Mouse (Mus musculus) lung, embryonic 16.5 days (tissue): ENCODE measurements around the gene Golim4. TPM values are rescaled to one million over a fixed set of nuclear protein-coding genes. Genes with fewer than 3 reads are reported as not detected.

ENCODE experiments used
- ATAC-seq: fragments of 200-750 bp; cut with Nextera tagmentation; 2 replicates; pipeline ENCODE4 v1.8.0; 2017; ENCODE audit warnings: low read depth, mild to moderate bottlenecking, moderate library complexity
- H3K27ac ChIP-seq: fragments of 300-500 bp; sonication (generic); 2 replicates; pipeline ENCODE4 v1.5.1; 2014; ENCODE audit warnings: mild to moderate bottlenecking, control low read depth, low read length
- H3K27me3 ChIP-seq: fragments of 300-500 bp; sonication (generic); 2 replicates; pipeline ENCODE4 v1.6.1; 2014; ENCODE audit warnings: low read depth, low read length, mixed read lengths; ENCODE audit not compliant: control insufficient read depth, insufficient read depth
- H3K36me3 ChIP-seq: fragments of 300-500 bp; sonication (generic); 2 replicates; pipeline ENCODE4 v1.6.1; 2014; ENCODE audit warnings: low read length; ENCODE audit not compliant: control insufficient read depth, insufficient read depth
- H3K4me1 ChIP-seq: fragments of 300-500 bp; sonication (generic); replicated peaks from 2 replicates; pipeline ENCODE4 v1.6.1; 2014; ENCODE audit warnings: low read length, mixed read lengths; ENCODE audit not compliant: control insufficient read depth, insufficient read depth
- H3K4me2 ChIP-seq: fragments of 300-500 bp; sonication (generic); 2 replicates; pipeline ENCODE4 v1.6.1; 2014; ENCODE audit warnings: low read depth, low read length, control low read depth
- H3K4me3 ChIP-seq: fragments of 300-500 bp; sonication (generic); 2 replicates; pipeline ENCODE4 v1.5.1; 2014; ENCODE audit warnings: mild to moderate bottlenecking, low read length, control low read depth
- H3K9ac ChIP-seq: fragments of 300-500 bp; sonication (generic); 2 replicates; pipeline ENCODE4 v1.6.1; 2014; ENCODE audit warnings: low read length, control low read depth
- H3K9me3 ChIP-seq: fragments of 300-500 bp; sonication (generic); 2 replicates; pipeline ENCODE4 v1.6.1; 2016; ENCODE audit warnings: low read length; ENCODE audit not compliant: control insufficient read depth
- WGBS: fragments of 180-500 bp; shearing (Covaris S2); extraction: QIAGEN DNeasy Blood & Tissue Kit; methylation state at CpG from one replicate; pipeline ENCODE4 v1.1.7; 2014; 5-methylcytosine and 5-hydroxymethylcytosine counted together
- polyA plus RNA-seq: library from polyadenylated mRNA; unstranded; fragments of >200 nt; fragmentation: Nextera tagmentation; extraction: Ambion mirVana; gene quantifications from 2 replicates; pipeline ENCODE4 v1.2.1, GENCODE M21; 2015

Golim4 gene
- polyA plus RNA-seq, 1 experiment from 2014 or later = 51.9 TPM

DNA sequence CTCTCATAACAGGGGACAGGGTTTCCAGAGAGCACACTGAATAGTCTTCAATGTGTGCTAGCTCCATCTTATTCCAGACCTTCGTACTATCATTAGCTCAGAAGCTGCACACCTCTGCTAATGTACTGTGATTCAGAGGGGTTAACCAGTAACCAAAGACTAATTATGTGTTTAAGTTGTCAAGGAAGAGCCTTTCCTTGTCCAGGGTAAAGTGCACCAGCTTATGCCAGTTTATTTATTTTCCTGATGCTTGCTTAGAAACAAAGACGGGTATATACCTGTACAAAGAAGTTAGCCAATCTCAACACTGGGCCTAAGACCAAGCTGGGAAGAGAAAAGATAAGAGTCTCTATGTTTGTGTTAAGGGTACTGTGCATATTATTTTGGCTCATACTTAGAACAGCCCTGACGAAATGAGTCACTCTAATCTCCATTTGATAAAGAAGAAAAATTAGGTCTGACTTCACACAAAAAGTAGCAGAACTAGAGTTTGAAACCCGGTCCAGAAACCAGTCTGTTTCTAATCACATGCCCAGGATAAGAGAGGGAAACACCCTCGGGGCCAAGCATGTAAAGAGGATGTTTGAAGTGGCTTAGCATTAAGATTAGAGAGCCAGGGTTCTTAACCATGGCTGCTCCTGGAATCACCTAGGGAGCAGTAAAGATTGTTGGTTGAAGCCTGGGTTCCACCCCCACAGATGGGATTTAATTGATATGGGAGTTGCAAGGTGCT is 4.3 kb downstream of the Golim4 start:
- H3K4me3 ChIP-seq = no peak overlapping the region
- H3K27ac ChIP-seq = no peak overlapping the region
- no peak overlapping the region for H3K9ac ChIP-seq
- no peaks in the 10 kb centered on the region for H3K9me3 ChIP-seq
- no peaks in the 10 kb centered on the region for H3K36me3 ChIP-seq
- peaks cover 22% of the 10 kb centered on the region for H3K4me1 ChIP-seq
- no peak overlapping the region for H3K4me2 ChIP-seq
- 34% methylated on average over 5 of the region's 5 CpGs for WGBS
- H3K27me3 ChIP-seq = no peaks in the 10 kb centered on the region
- ATAC-seq = no peak

- Histone ChIP-seq H3K27me3 (no peaks in the 10 kb centered on the region), H3K27ac (no peak overlapping the region), H3K4me3 (no peak overlapping the region), H3K36me3 (peaks cover 5% of the 10 kb centered on the region; the same call in 1 of the 2 replicates), H3K4me1 (peaks cover 22% of the 10 kb centered on the region), H3K9ac (no peak overlapping the region), H3K4me2 (no peak overlapping the region), H3K9me3 (no peaks in the 10 kb centered on the region)
- no peak for ATAC-seq
- 72% methylated on average over 6 of the region's 6 CpGs for WGBS
Observed at GRCm38 (mm10) chr3:75950897-75951296, 5.9 kb downstream of the Golim4 start.

DNA sequence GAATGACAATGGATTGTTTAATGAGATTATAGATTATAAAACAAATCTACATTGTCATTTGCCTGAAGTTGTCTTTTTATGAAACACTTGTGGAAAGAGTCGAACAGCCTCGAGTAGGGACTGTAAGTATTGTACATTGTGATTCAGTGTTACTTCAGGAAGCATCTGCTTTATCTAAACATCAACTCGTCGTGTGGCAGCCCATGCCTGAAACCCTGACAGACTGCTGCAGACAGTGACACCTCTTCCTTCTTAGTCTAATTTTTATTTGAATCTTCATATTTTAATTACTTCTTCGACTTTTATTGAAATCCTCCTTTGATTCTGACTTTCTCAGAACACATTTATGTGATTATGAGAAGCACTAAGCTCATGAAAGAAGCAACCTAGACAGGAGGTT is 7.4 kb downstream of the Golim4 start:
- H3K4me2 ChIP-seq = no peak overlapping the region
- no peaks in the 10 kb centered on the region for H3K9me3 ChIP-seq
- no peak overlapping the region for H3K9ac ChIP-seq
- no peak for ATAC-seq
- no peaks in the 10 kb centered on the region for H3K27me3 ChIP-seq
- 46% methylated on average over 5 of the region's 5 CpGs for WGBS
- peaks cover 5% of the 10 kb centered on the region; the same call in 1 of the 2 replicates for H3K36me3 ChIP-seq
- no peak overlapping the region for H3K4me3 ChIP-seq
- peaks cover 21% of the 10 kb centered on the region for H3K4me1 ChIP-seq
- H3K27ac ChIP-seq = no peak overlapping the region

- no peak overlapping the region for H3K9ac ChIP-seq
Observed at GRCm38 (mm10) chr3:75948541-75949095, 8.1 kb downstream of the Golim4 start.

DNA sequence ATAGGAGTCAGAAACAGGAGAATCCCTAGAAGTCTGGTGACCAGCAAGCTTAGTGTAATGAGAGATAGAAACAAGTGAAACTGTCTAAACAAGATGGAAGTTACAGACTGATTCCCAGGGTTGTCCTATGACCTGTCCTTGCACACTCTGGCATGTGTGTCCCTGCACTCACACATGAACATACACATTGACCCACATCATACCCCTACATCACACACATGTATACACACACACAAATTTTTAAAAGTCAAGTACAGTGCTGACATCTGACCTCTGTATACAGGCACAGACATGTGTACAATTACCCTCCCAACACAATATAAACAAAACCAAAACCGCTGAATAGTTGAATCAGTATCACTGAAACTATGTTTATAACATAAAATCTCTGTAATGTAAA is 8.7 kb downstream of the Golim4 start:
- WGBS = 52% methylated on average over 1 of the region's 1 CpGs
- Histone ChIP-seq H3K9ac (no peak overlapping the region), H3K27me3 (no peaks in the 10 kb centered on the region), H3K36me3 (peaks cover 5% of the 10 kb centered on the region; the same call in 1 of the 2 replicates), H3K4me2 (no peak overlapping the region), H3K9me3 (no peaks in the 10 kb centered on the region), H3K4me1 (peaks cover 11% of the 10 kb centered on the region), H3K27ac (no peak overlapping the region), H3K4me3 (no peak overlapping the region)
- ATAC-seq = peak; percentile 60

More at GRCm38 (mm10) chr3:75948541-75949095, 8.1 kb downstream of the Golim4 start:
- no peak overlapping the region for H3K4me3 ChIP-seq
- no peak overlapping the region for H3K27ac ChIP-seq
- H3K27me3 ChIP-seq = no peaks in the 10 kb centered on the region
- H3K4me2 ChIP-seq = no peak overlapping the region
- WGBS = 80% methylated on average over 2 of the region's 2 CpGs
- H3K9me3 ChIP-seq = no peaks in the 10 kb centered on the region
- H3K4me1 ChIP-seq = peaks cover 15% of the 10 kb centered on the region; the same call in 1 of the 2 replicates
- no peak for ATAC-seq
- H3K36me3 ChIP-seq = peaks cover 5% of the 10 kb centered on the region; the same call in 1 of the 2 replicates

- Histone ChIP-seq H3K9ac (no peak overlapping the region), H3K27ac (no peak overlapping the region; the same call in 1 of the 2 replicates), H3K27me3 (no peaks in the 10 kb centered on the region), H3K4me2 (no peak overlapping the region), H3K4me1 (peaks cover 13% of the 10 kb centered on the region), H3K9me3 (no peaks in the 10 kb centered on the region), H3K4me3 (no peak overlapping the region), H3K36me3 (peaks cover 5% of the 10 kb centered on the region; the same call in 1 of the 2 replicates)
- 36% methylated on average over 12 of the region's 12 CpGs for WGBS
- peak; percentile 65 for ATAC-seq
Observed at GRCm38 (mm10) chr3:75942303-75943060, 14.3 kb downstream of the Golim4 start.

DNA sequence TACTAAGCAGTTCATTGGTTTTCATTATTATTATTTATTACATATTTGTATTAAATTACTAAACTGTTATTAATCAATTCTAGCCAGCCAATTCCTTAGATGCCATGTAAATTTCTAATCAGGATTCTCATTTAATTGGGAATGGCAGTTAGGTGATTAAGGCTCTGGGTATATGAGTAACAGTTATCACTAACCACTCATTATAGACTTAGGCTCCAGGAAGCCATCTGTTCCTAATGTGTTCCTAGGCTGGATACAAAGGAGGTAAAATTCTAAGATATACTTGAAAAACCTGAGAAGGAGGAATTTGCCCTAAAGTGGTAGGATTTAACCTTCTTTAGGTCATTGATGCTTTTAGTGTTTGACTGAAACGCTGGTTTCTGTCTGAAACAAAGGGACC is 14.9 kb downstream of the Golim4 start:
- no peak overlapping the region for H3K4me3 ChIP-seq
- ATAC-seq = no peak
- no peak overlapping the region for H3K27ac ChIP-seq
- H3K4me2 ChIP-seq = no peak overlapping the region
- WGBS = 35% methylated on average over 1 of the region's 1 CpGs
- H3K9ac ChIP-seq = no peak overlapping the region
- no peaks in the 10 kb centered on the region for H3K27me3 ChIP-seq
- peaks cover 13% of the 10 kb centered on the region for H3K4me1 ChIP-seq
- H3K9me3 ChIP-seq = no peaks in the 10 kb centered on the region
- peaks cover 2% of the 10 kb centered on the region; the same call in 1 of the 2 replicates for H3K36me3 ChIP-seq

- 81% methylated on average over 2 of the region's 2 CpGs for WGBS
- Histone ChIP-seq H3K27ac (no peak overlapping the region), H3K9ac (no peak overlapping the region), H3K27me3 (no peaks in the 10 kb centered on the region), H3K4me3 (no peak overlapping the region), H3K36me3 (no peaks in the 10 kb centered on the region), H3K9me3 (peaks cover 5% of the 10 kb centered on the region; the same call in 1 of the 2 replicates), H3K4me1 (no peaks in the 10 kb centered on the region), H3K4me2 (no peak overlapping the region)
- no peak for ATAC-seq
Observed at GRCm38 (mm10) chr3:75936152-75936551, 20.6 kb downstream of the Golim4 start.

DNA sequence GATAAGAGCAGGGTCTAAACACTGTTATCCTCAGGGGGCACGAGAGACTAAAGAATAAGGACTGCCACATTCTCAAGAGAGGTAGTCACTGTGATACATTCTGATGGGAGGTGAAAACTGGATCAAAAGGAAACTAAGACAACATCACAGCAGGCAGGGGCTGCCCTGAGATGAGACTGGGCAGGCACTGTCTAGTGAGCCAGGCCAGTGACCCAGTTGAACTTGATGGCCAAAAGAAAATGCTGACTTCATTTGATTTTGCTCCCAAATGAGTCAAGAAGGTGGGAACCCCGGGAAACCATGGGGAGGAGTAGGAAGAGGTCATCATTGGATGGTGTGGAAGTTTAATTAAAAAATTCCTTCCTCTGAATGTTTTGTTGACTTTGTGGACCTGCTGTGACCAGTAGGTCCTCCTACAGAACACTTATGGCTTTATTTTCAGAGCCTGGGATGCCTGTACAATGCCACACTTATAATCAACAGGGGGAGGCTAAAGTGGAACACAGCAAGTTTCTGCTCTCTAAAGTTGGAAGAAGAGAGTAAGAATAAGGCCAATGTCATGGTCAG is 26.0 kb downstream of the Golim4 start:
- H3K4me1 ChIP-seq = no peaks in the 10 kb centered on the region
- WGBS = 72% methylated on average over 2 of the region's 2 CpGs
- H3K27ac ChIP-seq = no peak overlapping the region
- ATAC-seq = no peak
- no peaks in the 10 kb centered on the region for H3K36me3 ChIP-seq
- H3K4me2 ChIP-seq = no peak overlapping the region
- no peak overlapping the region for H3K9ac ChIP-seq
- H3K27me3 ChIP-seq = no peaks in the 10 kb centered on the region
- peaks cover 5% of the 10 kb centered on the region; the same call in 1 of the 2 replicates for H3K9me3 ChIP-seq
- no peak overlapping the region for H3K4me3 ChIP-seq
